Mouse (Mus musculus) limb, embryonic 11.5 days (tissue): ENCODE data around the gene Tmem209. TPM values are rescaled to one million over a fixed set of nuclear protein-coding genes. Genes with fewer than 3 reads are reported as not detected.
A peak's percentile ranks its signal among the peaks of the same experiment; 100 is the strongest.

ENCODE experiments used
- ATAC-seq: fragments of 200-750 bp; cut with Nextera tagmentation; 2 replicates; pipeline ENCODE4 v1.8.0; 2017; ENCODE audit warnings: low read depth; ENCODE audit not compliant: insufficient number of reproducible peaks, low FRiP score, low TSS enrichment
- DNase-seq: peaks from one replicate; pipeline ENCODE4 v3.0.0-alpha.2; 2015; ENCODE audit warnings: low spot score
- H3K27ac ChIP-seq: fragments of 300-500 bp; sonication (generic); replicated peaks from 2 replicates; pipeline ENCODE4 v1.5.1; 2014; ENCODE audit warnings: low read depth, mild to moderate bottlenecking, low read length
- H3K27me3 ChIP-seq: fragments of 300-500 bp; sonication (generic); 2 replicates; pipeline ENCODE4 v1.6.1; 2014; ENCODE audit warnings: mild to moderate bottlenecking, low read length, mixed read lengths; ENCODE audit not compliant: control insufficient read depth, insufficient read depth
- H3K36me3 ChIP-seq: fragments of 300-500 bp; sonication (generic); 2 replicates; pipeline ENCODE4 v1.6.1; 2014; ENCODE audit warnings: mild to moderate bottlenecking, low read length, moderate library complexity, mixed read lengths; ENCODE audit not compliant: control insufficient read depth, insufficient read depth
- H3K4me1 ChIP-seq: fragments of 300-500 bp; sonication (generic); 2 replicates; pipeline ENCODE4 v1.6.1; 2014; ENCODE audit warnings: low read length, mixed read lengths; ENCODE audit not compliant: control insufficient read depth, insufficient read depth
- H3K4me2 ChIP-seq: fragments of 300-500 bp; sonication (generic); 2 replicates; pipeline ENCODE4 v1.6.1; 2014; ENCODE audit warnings: low read depth, mild to moderate bottlenecking, moderate library complexity; ENCODE audit not compliant: severe bottlenecking
- H3K4me3 ChIP-seq: fragments of 300-500 bp; sonication (generic); 2 replicates; pipeline ENCODE4 v1.5.1; 2014; ENCODE audit warnings: low read depth, low read length
- H3K9ac ChIP-seq: fragments of 300-500 bp; sonication (generic); 2 replicates; pipeline ENCODE4 v1.6.1; 2014; ENCODE audit warnings: mild to moderate bottlenecking, low read length
- H3K9me3 ChIP-seq: fragments of 300-500 bp; sonication (generic); 2 replicates; pipeline ENCODE4 v1.6.1; 2016; ENCODE audit warnings: low read length; ENCODE audit not compliant: control insufficient read depth
- WGBS: fragments of 180-500 bp; shearing (Covaris S2); extraction: QIAGEN DNeasy Blood & Tissue Kit; methylation state at CpG from one replicate; pipeline ENCODE4 v1.1.7; 2014; 5-methylcytosine and 5-hydroxymethylcytosine counted together
- polyA plus RNA-seq: library from polyadenylated mRNA; unstranded; fragments of >200 nt; fragmentation: Nextera tagmentation; extraction: Ambion mirVana; gene quantifications from 2 replicates; pipeline ENCODE4 v1.2.1, GENCODE M21; 2014

Gene Tmem209
- polyA plus RNA-seq, 1 experiment from 2014 or later = 44.5 TPM

GRCm38 (mm10) chr6:30479418-30479817 lies 30.2 kb downstream of the Tmem209 start:
- 94% methylated on average over 3 of the region's 3 CpGs for WGBS
- DNase-seq (no peak), ATAC-seq (no peak)

GRCm38 (mm10) chr6:30477784-30478183 lies 31.8 kb downstream of the Tmem209 start:
- no peaks in the 10 kb centered on the region for H3K9me3 ChIP-seq
- peaks cover 8% of the 10 kb centered on the region; the same call in 1 of the 2 replicates for H3K36me3 ChIP-seq
- H3K27me3 ChIP-seq = no peaks in the 10 kb centered on the region
- no peak overlapping the region for H3K4me2 ChIP-seq
- no peak overlapping the region for H3K4me3 ChIP-seq
- DNase-seq = no peak
- WGBS = 90% methylated on average over 6 of the region's 6 CpGs
- no peak overlapping the region for H3K9ac ChIP-seq
- H3K27ac ChIP-seq = no peak overlapping the region
- ATAC-seq = no peak
- H3K4me1 ChIP-seq = no peaks in the 10 kb centered on the region

More at GRCm38 (mm10) chr6:30479418-30479817, 30.2 kb downstream of the Tmem209 start:
- Histone ChIP-seq H3K4me1 (no peaks in the 10 kb centered on the region), H3K36me3 (peaks cover 15% of the 10 kb centered on the region), H3K27ac (no peak overlapping the region), H3K9me3 (no peaks in the 10 kb centered on the region), H3K4me3 (no peak overlapping the region), H3K4me2 (no peak overlapping the region), H3K9ac (no peak overlapping the region), H3K27me3 (no peaks in the 10 kb centered on the region)

- 89% methylated on average over 8 of the region's 8 CpGs for WGBS
- DNase-seq (no peak), ATAC-seq (no peak)
- Histone ChIP-seq H3K9ac (no peak overlapping the region), H3K4me3 (no peak overlapping the region), H3K9me3 (no peaks in the 10 kb centered on the region), H3K27ac (peak overlapping the region; percentile 36; the same call in 1 of the 2 replicates), H3K27me3 (no peaks in the 10 kb centered on the region), H3K4me2 (no peak overlapping the region), H3K4me1 (no peaks in the 10 kb centered on the region), H3K36me3 (peaks cover 8% of the 10 kb centered on the region; the same call in 1 of the 2 replicates)
Measured at GRCm38 (mm10) chr6:30477210-30477714, 32.3 kb downstream of the Tmem209 start.

- no peak overlapping the region for H3K4me3 ChIP-seq
- 68% methylated on average over 10 of the region's 10 CpGs for WGBS
- no peak overlapping the region for H3K4me2 ChIP-seq
- H3K4me1 ChIP-seq = no peaks in the 10 kb centered on the region
- H3K9me3 ChIP-seq = no peaks in the 10 kb centered on the region
- H3K27ac ChIP-seq = 0 out of 2 replicates have a peak overlapping the region, but pooled peaks have one; percentile 6
- no peak for ATAC-seq
- H3K36me3 ChIP-seq = peaks cover 8% of the 10 kb centered on the region; the same call in 1 of the 2 replicates
- H3K27me3 ChIP-seq = no peaks in the 10 kb centered on the region
- no peak for DNase-seq
- no peak overlapping the region for H3K9ac ChIP-seq
Measured at GRCm38 (mm10) chr6:30476025-30476765, 33.4 kb downstream of the Tmem209 start.

GRCm38 (mm10) chr6:30471706-30472105 lies 37.9 kb downstream of the Tmem209 start:
- no peaks in the 10 kb centered on the region for H3K9me3 ChIP-seq
- no peaks in the 10 kb centered on the region for H3K36me3 ChIP-seq
- ATAC-seq (no peak), DNase-seq (no peak)
- WGBS = 61% methylated on average over 3 of the region's 3 CpGs
- H3K9ac ChIP-seq = no peak overlapping the region
- H3K4me2 ChIP-seq = no peak overlapping the region
- peaks cover 9% of the 10 kb centered on the region for H3K4me1 ChIP-seq
- H3K4me3 ChIP-seq = no peak overlapping the region
- H3K27me3 ChIP-seq = no peaks in the 10 kb centered on the region
- no peak overlapping the region for H3K27ac ChIP-seq

- Histone ChIP-seq H3K27ac (no peak overlapping the region), H3K4me1 (peaks cover 12% of the 10 kb centered on the region), H3K27me3 (no peaks in the 10 kb centered on the region), H3K36me3 (no peaks in the 10 kb centered on the region), H3K9ac (no peak overlapping the region), H3K9me3 (no peaks in the 10 kb centered on the region), H3K4me3 (no peak overlapping the region), H3K4me2 (no peak overlapping the region)
- 92% methylated on average over 12 of the region's 12 CpGs for WGBS
- ATAC-seq (no peak), DNase-seq (no peak)
Measured at GRCm38 (mm10) chr6:30469370-30469769, 40.2 kb downstream of the Tmem209 start.

- Histone ChIP-seq H3K4me3 (no peak overlapping the region), H3K27me3 (no peaks in the 10 kb centered on the region), H3K4me2 (no peak overlapping the region), H3K9ac (peak overlapping the region; percentile 2; the same call in 1 of the 2 replicates), H3K36me3 (no peaks in the 10 kb centered on the region), H3K9me3 (no peaks in the 10 kb centered on the region), H3K4me1 (peaks cover 12% of the 10 kb centered on the region), H3K27ac (no peak overlapping the region)
- ATAC-seq (no peak), DNase-seq (peak; percentile 63)
- 54% methylated on average over 12 of the region's 12 CpGs for WGBS
Measured at GRCm38 (mm10) chr6:30468684-30469083, 40.9 kb downstream of the Tmem209 start.

- no peak overlapping the region for H3K9ac ChIP-seq
- whole genome bisulfite sequencing = 74% methylated on average over 1 of the region's 1 CpGs
- no peaks in the 10 kb centered on the region for H3K36me3 ChIP-seq
- no peaks in the 10 kb centered on the region for H3K27me3 ChIP-seq
- H3K4me3 ChIP-seq = no peak overlapping the region
- no peak for ATAC-seq
- H3K27ac ChIP-seq = no peak overlapping the region
- no peak for DNase-seq
- no peaks in the 10 kb centered on the region for H3K9me3 ChIP-seq
- no peak overlapping the region for H3K4me2 ChIP-seq
- peaks cover 17% of the 10 kb centered on the region for H3K4me1 ChIP-seq
Measured at GRCm38 (mm10) chr6:30468058-30468457, 41.5 kb downstream of the Tmem209 start.
